Mouse (Mus musculus) hindbrain, embryonic 16.5 days (tissue): Measurements from ENCODE around the gene Trmt44. TPM values are rescaled to one million over a fixed set of nuclear protein-coding genes. Genes with fewer than 3 reads are reported as not detected.

Experiments used
- ATAC-seq: fragments of 200-750 bp; cut with Nextera tagmentation; 2 replicates; pipeline ENCODE4 v1.8.0; 2017; ENCODE audit warnings: moderate TSS enrichment, moderate library complexity
- H3K27ac ChIP-seq: fragments of 300-500 bp; sonication (generic); 2 replicates; pipeline ENCODE4 v1.5.1; 2014; ENCODE audit warnings: low read depth, mild to moderate bottlenecking, control low read depth, low read length, moderate library complexity
- H3K27me3 ChIP-seq: fragments of 300-500 bp; sonication (generic); replicated peaks from 2 replicates; pipeline ENCODE4 v1.6.1; 2014; ENCODE audit warnings: low read length; ENCODE audit not compliant: control insufficient read depth, insufficient read depth
- H3K36me3 ChIP-seq: fragments of 300-500 bp; sonication (generic); 2 replicates; pipeline ENCODE4 v1.6.1; 2014; ENCODE audit warnings: mild to moderate bottlenecking, low read length, moderate library complexity, mixed read lengths; ENCODE audit not compliant: control insufficient read depth, insufficient read depth
- H3K4me1 ChIP-seq: fragments of 300-500 bp; sonication (generic); 2 replicates; pipeline ENCODE4 v1.6.1; 2014; ENCODE audit warnings: low read depth, low read length; ENCODE audit not compliant: control insufficient read depth, insufficient read depth
- H3K4me2 ChIP-seq: fragments of 300-500 bp; sonication (generic); 2 replicates; pipeline ENCODE4 v1.6.1; 2014; ENCODE audit warnings: mild to moderate bottlenecking, low read length, control low read depth, moderate library complexity
- H3K4me3 ChIP-seq: fragments of 300-500 bp; sonication (generic); 2 replicates; pipeline ENCODE4 v1.5.1; 2014; ENCODE audit warnings: mild to moderate bottlenecking, low read length, control low read depth, moderate library complexity
- H3K9ac ChIP-seq: fragments of 300-500 bp; sonication (generic); 2 replicates; pipeline ENCODE4 v1.6.1; 2014; ENCODE audit warnings: low read depth, mild to moderate bottlenecking, control low read depth, low read length, moderate library complexity
- H3K9me3 ChIP-seq: fragments of 300-500 bp; sonication (generic); 2 replicates; pipeline ENCODE4 v1.6.1; 2014; ENCODE audit warnings: mild to moderate bottlenecking, low read length, moderate library complexity; ENCODE audit not compliant: control insufficient read depth
- WGBS: fragments of 180-500 bp; shearing (Covaris S2); extraction: QIAGEN DNeasy Blood & Tissue Kit; methylation state at CpG from one replicate; pipeline ENCODE4 v1.1.7; 2014; 5-methylcytosine and 5-hydroxymethylcytosine counted together
- polyA plus RNA-seq: library from polyadenylated mRNA; unstranded; fragments of >200 nt; fragmentation: Nextera tagmentation; extraction: Ambion mirVana; gene quantifications from 2 replicates; pipeline ENCODE4 v1.2.1, GENCODE M21; 2015

The Trmt44 gene
- polyA plus RNA-seq, 1 experiment from 2014 or later, result 6.4 TPM

GRCm38 (mm10) chr5:35510589-35510988, 64.3 kb downstream of the Trmt44 start:
- peak; percentile 68; the same call in 1 of the 2 replicates for ATAC-seq
- Histone ChIP-seq H3K27me3 (peaks cover 2% of the 10 kb centered on the region; the same call in 1 of the 2 replicates), H3K4me1 (no peaks in the 10 kb centered on the region), H3K9ac (no peak overlapping the region), H3K9me3 (no peaks in the 10 kb centered on the region), H3K36me3 (no peaks in the 10 kb centered on the region), H3K4me2 (no peak overlapping the region), H3K27ac (no peak overlapping the region), H3K4me3 (no peak overlapping the region)
- WGBS, result 28% methylated on average over 5 of the region's 5 CpGs

Other genes with a start within 250 kb of the Trmt44 start
- gene Hmx1, start 186.0 kb downstream of the Trmt44 start, polyA plus RNA-seq, result 0.10 TPM in 1 of 2 replicates, not detected in the other
- gene Cpz, start 49.4 kb downstream of the Trmt44 start, polyA plus RNA-seq, result 1.2 and 2.4 TPM in 2 replicates
- gene Acox3, start 8.0 kb upstream of the Trmt44 start, polyA plus RNA-seq, result 12.0 and 13.2 TPM in 2 replicates
- gene Htra3, start 104.7 kb upstream of the Trmt44 start, polyA plus RNA-seq, result 17.3 and 25.5 TPM in 2 replicates
- 2.6 and 2.7 TPM in 2 replicates for gene Sh3tc1, start 164.9 kb upstream of the Trmt44 start, polyA plus RNA-seq
- 39.3 and 40.2 TPM in 2 replicates for gene Ablim2, start 182.8 kb upstream of the Trmt44 start, polyA plus RNA-seq